Mouse (Mus musculus): Measurements from ENCODE around the gene Hemgn. TPM values are rescaled to one million over a fixed set of nuclear protein-coding genes. Genes with fewer than 3 reads are reported as not detected.

Gene Hemgn
- polyA plus RNA-seq (2015; fragmentation: Nextera tagmentation; extraction: Ambion mirVana): 16.6 and 17.6 TPM in 2 replicates

- Histone ChIP-seq H3K27ac (ENCODE audit: low read length) (no peak within 1 kb of the TSS), H3K36me3 (ENCODE audit: control insufficient read depth, insufficient read depth, low read length) (no peaks in the 10 kb centered on the region), H3K4me3 (replicated peaks; ENCODE audit: low read length) (no peak within 1 kb of the TSS), H3K9me3 (replicated peaks; ENCODE audit: control insufficient read depth, low read length) (no peaks in the 10 kb centered on the region), H3K27me3 (ENCODE audit: control insufficient read depth, insufficient read depth, low read length) (no peaks in the 10 kb centered on the region), H3K4me1 (ENCODE audit: control insufficient read depth, insufficient read depth, low read length) (no peaks in the 10 kb centered on the region), H3K4me2 (ENCODE audit: low read depth, low read length) (no peak within 1 kb of the TSS), H3K9ac (ENCODE audit: low read length) (no peak within 1 kb of the TSS)
- ATAC-seq (ENCODE audit: insufficient read depth, low FRiP score): no peak
- 74% methylated on average over 7 of the region's 7 CpGs for WGBS
Measured at GRCm38 (mm10) chr4:46413406-46413805, at the start of gene Hemgn. Gene Hemgn (minus strand): TSS chr4:46413506.

GRCm38 (mm10) chr4:46458411-46458810 is 45.1 kb upstream of the Hemgn start:
- no peak overlapping the region for H3K9ac ChIP-seq (ENCODE audit: low read length)
- peaks cover 19% of the 10 kb centered on the region for H3K4me1 ChIP-seq (ENCODE audit: control insufficient read depth, insufficient read depth, low read length)
- peaks cover 9% of the 10 kb centered on the region; the same call in 1 of the 2 replicates for H3K36me3 ChIP-seq (ENCODE audit: control insufficient read depth, insufficient read depth, low read length)
- H3K27me3 ChIP-seq (ENCODE audit: control insufficient read depth, insufficient read depth, low read length): no peaks in the 10 kb centered on the region
- no peak overlapping the region for H3K27ac ChIP-seq (ENCODE audit: low read length)
- ATAC-seq (ENCODE audit: insufficient read depth, low FRiP score): no peak
- H3K4me3 ChIP-seq (replicated peaks; ENCODE audit: low read length): no peak overlapping the region
- no peak overlapping the region for H3K4me2 ChIP-seq (ENCODE audit: low read depth, low read length)
- WGBS: 79% methylated on average over 2 of the region's 2 CpGs
- no peaks in the 10 kb centered on the region for H3K9me3 ChIP-seq (replicated peaks; ENCODE audit: control insufficient read depth, low read length)

GRCm38 (mm10) chr4:46457186-46457585 is 43.9 kb upstream of the Hemgn start:
- Histone ChIP-seq H3K9ac (ENCODE audit: low read length) (no peak overlapping the region), H3K9me3 (replicated peaks; ENCODE audit: control insufficient read depth, low read length) (no peaks in the 10 kb centered on the region), H3K4me3 (replicated peaks; ENCODE audit: low read length) (no peak overlapping the region), H3K27ac (ENCODE audit: low read length) (no peak overlapping the region), H3K4me2 (ENCODE audit: low read depth, low read length) (no peak overlapping the region), H3K27me3 (ENCODE audit: control insufficient read depth, insufficient read depth, low read length) (no peaks in the 10 kb centered on the region), H3K36me3 (ENCODE audit: control insufficient read depth, insufficient read depth, low read length) (peaks cover 3% of the 10 kb centered on the region; the same call in 1 of the 2 replicates), H3K4me1 (ENCODE audit: control insufficient read depth, insufficient read depth, low read length) (peaks cover 27% of the 10 kb centered on the region)
- 85% methylated on average over 3 of the region's 3 CpGs for WGBS
- no peak for ATAC-seq (ENCODE audit: insufficient read depth, low FRiP score)

GRCm38 (mm10) chr4:46456762-46457161 is 43.5 kb upstream of the Hemgn start:
- H3K4me1 ChIP-seq (ENCODE audit: control insufficient read depth, insufficient read depth, low read length): peaks cover 27% of the 10 kb centered on the region
- no peaks in the 10 kb centered on the region for H3K27me3 ChIP-seq (ENCODE audit: control insufficient read depth, insufficient read depth, low read length)
- 75% methylated on average over 4 of the region's 4 CpGs for WGBS
- H3K9me3 ChIP-seq (replicated peaks; ENCODE audit: control insufficient read depth, low read length): no peaks in the 10 kb centered on the region
- peaks cover 3% of the 10 kb centered on the region; the same call in 1 of the 2 replicates for H3K36me3 ChIP-seq (ENCODE audit: control insufficient read depth, insufficient read depth, low read length)
- ATAC-seq (ENCODE audit: insufficient read depth, low FRiP score): no peak
- H3K4me3 ChIP-seq (replicated peaks; ENCODE audit: low read length): no peak overlapping the region
- no peak overlapping the region for H3K4me2 ChIP-seq (ENCODE audit: low read depth, low read length)
- no peak overlapping the region for H3K9ac ChIP-seq (ENCODE audit: low read length)
- H3K27ac ChIP-seq (ENCODE audit: low read length): no peak overlapping the region

GRCm38 (mm10) chr4:46454097-46454864 is 41.0 kb upstream of the Hemgn start:
- peaks cover 33% of the 10 kb centered on the region for H3K4me1 ChIP-seq (ENCODE audit: control insufficient read depth, insufficient read depth, low read length)
- no peaks in the 10 kb centered on the region for H3K27me3 ChIP-seq (ENCODE audit: control insufficient read depth, insufficient read depth, low read length)
- peak overlapping the region; percentile 88 for H3K4me2 ChIP-seq (ENCODE audit: low read depth, low read length)
- H3K36me3 ChIP-seq (ENCODE audit: control insufficient read depth, insufficient read depth, low read length): no peaks in the 10 kb centered on the region
- no peak for ATAC-seq (ENCODE audit: insufficient read depth, low FRiP score)
- no peak overlapping the region for H3K27ac ChIP-seq (ENCODE audit: low read length)
- 68% methylated on average over 5 of the region's 5 CpGs for WGBS
- no peaks in the 10 kb centered on the region for H3K9me3 ChIP-seq (replicated peaks; ENCODE audit: control insufficient read depth, low read length)
- H3K9ac ChIP-seq (ENCODE audit: low read length): no peak overlapping the region
- H3K4me3 ChIP-seq (replicated peaks; ENCODE audit: low read length): no peak overlapping the region; the same call in 1 of the 2 replicates

GRCm38 (mm10) chr4:46452855-46453719 is 39.8 kb upstream of the Hemgn start:
- H3K9ac ChIP-seq (ENCODE audit: low read length): peak overlapping the region; percentile 100
- ATAC-seq (ENCODE audit: insufficient read depth, low FRiP score): no peak
- H3K9me3 ChIP-seq (replicated peaks; ENCODE audit: control insufficient read depth, low read length): no peaks in the 10 kb centered on the region
- H3K36me3 ChIP-seq (ENCODE audit: control insufficient read depth, insufficient read depth, low read length): no peaks in the 10 kb centered on the region
- no peaks in the 10 kb centered on the region for H3K27me3 ChIP-seq (ENCODE audit: control insufficient read depth, insufficient read depth, low read length)
- peak overlapping the region; percentile 88 for H3K4me2 ChIP-seq (ENCODE audit: low read depth, low read length)
- H3K4me1 ChIP-seq (ENCODE audit: control insufficient read depth, insufficient read depth, low read length): peaks cover 36% of the 10 kb centered on the region
- peak overlapping the region; percentile 92 for H3K4me3 ChIP-seq (replicated peaks; ENCODE audit: low read length)
- peak overlapping the region; percentile 99 for H3K27ac ChIP-seq (ENCODE audit: low read length)
- 31% methylated on average over 13 of the region's 13 CpGs for WGBS

- under 1% methylated on average over 19 of the region's 19 CpGs for WGBS
Measured at GRCm38 (mm10) chr4:46452481-46452850, 39.2 kb upstream of the Hemgn start.

GRCm38 (mm10) chr4:46451758-46452480 is 38.6 kb upstream of the Hemgn start:
- Histone ChIP-seq H3K4me1 (ENCODE audit: control insufficient read depth, insufficient read depth, low read length) (peaks cover 36% of the 10 kb centered on the region), H3K27me3 (ENCODE audit: control insufficient read depth, insufficient read depth, low read length) (no peaks in the 10 kb centered on the region), H3K9me3 (replicated peaks; ENCODE audit: control insufficient read depth, low read length) (no peaks in the 10 kb centered on the region), H3K9ac (ENCODE audit: low read length) (peak overlapping the region; percentile 100), H3K27ac (ENCODE audit: low read length) (peak overlapping the region; percentile 99), H3K4me3 (replicated peaks; ENCODE audit: low read length) (peak overlapping the region; percentile 92), H3K4me2 (ENCODE audit: low read depth, low read length) (peak overlapping the region; percentile 88), H3K36me3 (ENCODE audit: control insufficient read depth, insufficient read depth, low read length) (no peaks in the 10 kb centered on the region)
- under 1% methylated on average over 101 of the region's 111 CpGs for WGBS
- peak; percentile 41; the same call in 1 of the 2 replicates for ATAC-seq (ENCODE audit: insufficient read depth, low FRiP score)

More at GRCm38 (mm10) chr4:46452481-46452850, 39.2 kb upstream of the Hemgn start:
- H3K4me1 ChIP-seq (ENCODE audit: control insufficient read depth, insufficient read depth, low read length): peaks cover 36% of the 10 kb centered on the region
- H3K36me3 ChIP-seq (ENCODE audit: control insufficient read depth, insufficient read depth, low read length): no peaks in the 10 kb centered on the region
- peak overlapping the region; percentile 99 for H3K27ac ChIP-seq (ENCODE audit: low read length)
- no peaks in the 10 kb centered on the region for H3K27me3 ChIP-seq (ENCODE audit: control insufficient read depth, insufficient read depth, low read length)
- peak overlapping the region; percentile 92 for H3K4me3 ChIP-seq (replicated peaks; ENCODE audit: low read length)
- H3K9ac ChIP-seq (ENCODE audit: low read length): peak overlapping the region; percentile 100
- H3K4me2 ChIP-seq (ENCODE audit: low read depth, low read length): peak overlapping the region; percentile 88
- peak; percentile 19; the same call in 1 of the 2 replicates for ATAC-seq (ENCODE audit: insufficient read depth, low FRiP score)
- no peaks in the 10 kb centered on the region for H3K9me3 ChIP-seq (replicated peaks; ENCODE audit: control insufficient read depth, low read length)

Measured in stomach, embryonic 16.5 days (tissue).